Mouse (Mus musculus): Measurements from ENCODE around the gene Utrn. TPM values are rescaled to one million over a fixed set of nuclear protein-coding genes. Genes with fewer than 3 reads are reported as not detected.

Gene Utrn
- polyA plus RNA-seq, 1 experiment from 2014 or later = 25.7 TPM

GRCm38 (mm10) chr10:12832163-12832562, 37.0 kb downstream of the Utrn start:
- no peak overlapping the region for H3K27ac ChIP-seq (ENCODE audit: low read depth, low read length)
- H3K4me2 ChIP-seq (ENCODE audit: low read length) = no peak overlapping the region
- H3K9ac ChIP-seq (ENCODE audit: low read depth, low read length) = no peak overlapping the region
- peaks cover 2% of the 10 kb centered on the region; the same call in 1 of the 2 replicates for H3K4me1 ChIP-seq (ENCODE audit: control insufficient read depth, insufficient read depth, low read depth, low read length)
- 77% methylated on average over 8 of the region's 8 CpGs for WGBS
- no peak for ATAC-seq
- H3K4me3 ChIP-seq (ENCODE audit: low read length) = no peak overlapping the region
- no peaks in the 10 kb centered on the region for H3K36me3 ChIP-seq (ENCODE audit: control insufficient read depth, insufficient read depth, low read length)
- no peaks in the 10 kb centered on the region for H3K27me3 ChIP-seq (replicated peaks; ENCODE audit: control insufficient read depth, insufficient read depth, low read length)
- no peaks in the 10 kb centered on the region for H3K9me3 ChIP-seq (ENCODE audit: control insufficient read depth, low read length)

- Histone ChIP-seq H3K4me3 (ENCODE audit: low read length) (no peak overlapping the region), H3K4me2 (ENCODE audit: low read length) (no peak overlapping the region), H3K36me3 (ENCODE audit: control insufficient read depth, insufficient read depth, low read length) (no peaks in the 10 kb centered on the region), H3K27me3 (replicated peaks; ENCODE audit: control insufficient read depth, insufficient read depth, low read length) (no peaks in the 10 kb centered on the region), H3K4me1 (ENCODE audit: control insufficient read depth, insufficient read depth, low read depth, low read length) (peaks cover 3% of the 10 kb centered on the region; the same call in 1 of the 2 replicates), H3K27ac (ENCODE audit: low read depth, low read length) (no peak overlapping the region), H3K9me3 (ENCODE audit: control insufficient read depth, low read length) (no peaks in the 10 kb centered on the region), H3K9ac (ENCODE audit: low read depth, low read length) (no peak overlapping the region)
- ATAC-seq = no peak
- 79% methylated on average over 4 of the region's 4 CpGs for WGBS
Measured at GRCm38 (mm10) chr10:12827778-12828177, 41.4 kb downstream of the Utrn start.

- peaks cover 3% of the 10 kb centered on the region; the same call in 1 of the 2 replicates for H3K4me1 ChIP-seq (ENCODE audit: control insufficient read depth, insufficient read depth, low read depth, low read length)
- H3K4me3 ChIP-seq (ENCODE audit: low read length) = no peak overlapping the region
- no peak overlapping the region for H3K9ac ChIP-seq (ENCODE audit: low read depth, low read length)
- no peaks in the 10 kb centered on the region for H3K27me3 ChIP-seq (replicated peaks; ENCODE audit: control insufficient read depth, insufficient read depth, low read length)
- H3K27ac ChIP-seq (ENCODE audit: low read depth, low read length) = 0 out of 2 replicates have a peak overlapping the region, but pooled peaks have one; percentile 19
- ATAC-seq = no peak; the same call in 1 of the 2 replicates
- H3K9me3 ChIP-seq (ENCODE audit: control insufficient read depth, low read length) = no peaks in the 10 kb centered on the region
- no peaks in the 10 kb centered on the region for H3K36me3 ChIP-seq (ENCODE audit: control insufficient read depth, insufficient read depth, low read length)
- WGBS = 68% methylated on average over 3 of the region's 3 CpGs
- no peak overlapping the region for H3K4me2 ChIP-seq (ENCODE audit: low read length)
Measured at GRCm38 (mm10) chr10:12827306-12827705, 41.9 kb downstream of the Utrn start.

GRCm38 (mm10) chr10:12826760-12827281, 42.3 kb downstream of the Utrn start:
- H3K9me3 ChIP-seq (ENCODE audit: control insufficient read depth, low read length) = no peaks in the 10 kb centered on the region
- H3K9ac ChIP-seq (ENCODE audit: low read depth, low read length) = no peak overlapping the region
- H3K4me1 ChIP-seq (ENCODE audit: control insufficient read depth, insufficient read depth, low read depth, low read length) = peaks cover 3% of the 10 kb centered on the region; the same call in 1 of the 2 replicates
- WGBS = 59% methylated on average over 6 of the region's 6 CpGs
- peak; percentile 73 for ATAC-seq
- no peak overlapping the region for H3K4me3 ChIP-seq (ENCODE audit: low read length)
- H3K27ac ChIP-seq (ENCODE audit: low read depth, low read length) = 0 out of 2 replicates have a peak overlapping the region, but pooled peaks have one; percentile 19
- H3K36me3 ChIP-seq (ENCODE audit: control insufficient read depth, insufficient read depth, low read length) = no peaks in the 10 kb centered on the region
- no peak overlapping the region for H3K4me2 ChIP-seq (ENCODE audit: low read length)
- no peaks in the 10 kb centered on the region for H3K27me3 ChIP-seq (replicated peaks; ENCODE audit: control insufficient read depth, insufficient read depth, low read length)

- WGBS = 32% methylated on average over 4 of the region's 4 CpGs
- Histone ChIP-seq H3K4me2 (ENCODE audit: low read length) (no peak overlapping the region), H3K36me3 (ENCODE audit: control insufficient read depth, insufficient read depth, low read length) (no peaks in the 10 kb centered on the region), H3K4me3 (ENCODE audit: low read length) (no peak overlapping the region), H3K4me1 (ENCODE audit: control insufficient read depth, insufficient read depth, low read depth, low read length) (peaks cover 3% of the 10 kb centered on the region; the same call in 1 of the 2 replicates), H3K27me3 (replicated peaks; ENCODE audit: control insufficient read depth, insufficient read depth, low read length) (no peaks in the 10 kb centered on the region), H3K9ac (ENCODE audit: low read depth, low read length) (no peak overlapping the region), H3K27ac (ENCODE audit: low read depth, low read length) (no peak overlapping the region), H3K9me3 (ENCODE audit: control insufficient read depth, low read length) (no peaks in the 10 kb centered on the region)
- no peak for ATAC-seq
Measured at GRCm38 (mm10) chr10:12824386-12824785, 44.8 kb downstream of the Utrn start.

GRCm38 (mm10) chr10:12823437-12824219, 45.5 kb downstream of the Utrn start:
- ATAC-seq = no peak
- WGBS = 85% methylated on average over 15 of the region's 15 CpGs
- no peak overlapping the region for H3K4me2 ChIP-seq (ENCODE audit: low read length)
- H3K27ac ChIP-seq (ENCODE audit: low read depth, low read length) = no peak overlapping the region
- H3K4me3 ChIP-seq (ENCODE audit: low read length) = no peak overlapping the region
- no peak overlapping the region for H3K9ac ChIP-seq (ENCODE audit: low read depth, low read length)
- H3K9me3 ChIP-seq (ENCODE audit: control insufficient read depth, low read length) = no peaks in the 10 kb centered on the region
- H3K4me1 ChIP-seq (ENCODE audit: control insufficient read depth, insufficient read depth, low read depth, low read length) = peaks cover 3% of the 10 kb centered on the region; the same call in 1 of the 2 replicates
- H3K27me3 ChIP-seq (replicated peaks; ENCODE audit: control insufficient read depth, insufficient read depth, low read length) = no peaks in the 10 kb centered on the region
- no peaks in the 10 kb centered on the region for H3K36me3 ChIP-seq (ENCODE audit: control insufficient read depth, insufficient read depth, low read length)

- Histone ChIP-seq H3K27me3 (replicated peaks; ENCODE audit: control insufficient read depth, insufficient read depth, low read length) (no peaks in the 10 kb centered on the region), H3K9me3 (ENCODE audit: control insufficient read depth, low read length) (no peaks in the 10 kb centered on the region), H3K4me3 (ENCODE audit: low read length) (no peak overlapping the region), H3K4me2 (ENCODE audit: low read length) (no peak overlapping the region), H3K36me3 (ENCODE audit: control insufficient read depth, insufficient read depth, low read length) (no peaks in the 10 kb centered on the region), H3K9ac (ENCODE audit: low read depth, low read length) (no peak overlapping the region), H3K27ac (ENCODE audit: low read depth, low read length) (no peak overlapping the region), H3K4me1 (ENCODE audit: control insufficient read depth, insufficient read depth, low read depth, low read length) (no peaks in the 10 kb centered on the region)
- ATAC-seq = no peak
- 92% methylated on average over 13 of the region's 13 CpGs for WGBS
Measured at GRCm38 (mm10) chr10:12820978-12821735, 48.0 kb downstream of the Utrn start.

- no peak overlapping the region for H3K4me2 ChIP-seq (ENCODE audit: low read length)
- H3K27me3 ChIP-seq (replicated peaks; ENCODE audit: control insufficient read depth, insufficient read depth, low read length) = no peaks in the 10 kb centered on the region
- peak; percentile 86 for ATAC-seq
- no peak overlapping the region for H3K27ac ChIP-seq (ENCODE audit: low read depth, low read length)
- no peaks in the 10 kb centered on the region for H3K36me3 ChIP-seq (ENCODE audit: control insufficient read depth, insufficient read depth, low read length)
- no peaks in the 10 kb centered on the region for H3K4me1 ChIP-seq (ENCODE audit: control insufficient read depth, insufficient read depth, low read depth, low read length)
- no peaks in the 10 kb centered on the region for H3K9me3 ChIP-seq (ENCODE audit: control insufficient read depth, low read length)
- H3K9ac ChIP-seq (ENCODE audit: low read depth, low read length) = no peak overlapping the region
- WGBS = 70% methylated on average over 6 of the region's 6 CpGs
- H3K4me3 ChIP-seq (ENCODE audit: low read length) = no peak overlapping the region
Measured at GRCm38 (mm10) chr10:12817409-12817808, 51.8 kb downstream of the Utrn start.

- no peaks in the 10 kb centered on the region for H3K27me3 ChIP-seq (replicated peaks; ENCODE audit: control insufficient read depth, insufficient read depth, low read length)
- no peaks in the 10 kb centered on the region for H3K9me3 ChIP-seq (ENCODE audit: control insufficient read depth, low read length)
- ATAC-seq = no peak
- H3K4me1 ChIP-seq (ENCODE audit: control insufficient read depth, insufficient read depth, low read depth, low read length) = no peaks in the 10 kb centered on the region
- H3K36me3 ChIP-seq (ENCODE audit: control insufficient read depth, insufficient read depth, low read length) = no peaks in the 10 kb centered on the region
- H3K4me2 ChIP-seq (ENCODE audit: low read length) = no peak overlapping the region
- WGBS = 86% methylated on average over 6 of the region's 6 CpGs
- no peak overlapping the region for H3K4me3 ChIP-seq (ENCODE audit: low read length)
- no peak overlapping the region for H3K27ac ChIP-seq (ENCODE audit: low read depth, low read length)
- H3K9ac ChIP-seq (ENCODE audit: low read depth, low read length) = no peak overlapping the region
Measured at GRCm38 (mm10) chr10:12816530-12816929, 52.6 kb downstream of the Utrn start.
